Mouse (Mus musculus) midbrain, embryonic 11.5 days (tissue): ENCODE data around the gene Trabd. TPM values are rescaled to one million over a fixed set of nuclear protein-coding genes. Genes with fewer than 3 reads are reported as not detected.

Experiments used
- ATAC-seq: fragments of 200-750 bp; cut with Nextera tagmentation; 2 replicates; pipeline ENCODE4 v1.8.0; 2017; ENCODE audit warnings: moderate TSS enrichment, moderate library complexity; ENCODE audit not compliant: low FRiP score
- DNase-seq: peaks from one replicate; pipeline ENCODE4 v3.0.0; 2015; ENCODE audit warnings: low spot score; ENCODE audit errors: missing footprints
- H3K27ac ChIP-seq: fragments of 300-500 bp; sonication (generic); 2 replicates; pipeline ENCODE4 v1.5.1; 2014; ENCODE audit warnings: low read depth, low read length
- H3K27me3 ChIP-seq: fragments of 300-500 bp; sonication (generic); 2 replicates; pipeline ENCODE4 v1.6.1; 2014; ENCODE audit warnings: mild to moderate bottlenecking, low read length, moderate library complexity, mixed read lengths; ENCODE audit not compliant: control insufficient read depth, insufficient read depth
- H3K36me3 ChIP-seq: fragments of 300-500 bp; sonication (generic); 2 replicates; pipeline ENCODE4 v1.6.1; 2014; ENCODE audit warnings: mild to moderate bottlenecking, low read length, moderate library complexity, mixed read lengths; ENCODE audit not compliant: control insufficient read depth, insufficient read depth
- H3K4me1 ChIP-seq: fragments of 300-500 bp; sonication (generic); 2 replicates; pipeline ENCODE4 v1.6.1; 2014; ENCODE audit warnings: low read length; ENCODE audit not compliant: control insufficient read depth, insufficient read depth
- H3K4me2 ChIP-seq: fragments of 300-500 bp; sonication (generic); 2 replicates; pipeline ENCODE4 v1.6.1; 2014; ENCODE audit warnings: mild to moderate bottlenecking, moderate library complexity
- H3K4me3 ChIP-seq: fragments of 300-500 bp; sonication (generic); 2 replicates; pipeline ENCODE4 v1.5.1; 2014; ENCODE audit warnings: low read depth, low read length
- H3K9ac ChIP-seq: fragments of 300-500 bp; sonication (generic); 2 replicates; pipeline ENCODE4 v1.6.1; 2014; ENCODE audit warnings: low read length
- H3K9me3 ChIP-seq: fragments of 300-500 bp; sonication (generic); 2 replicates; pipeline ENCODE4 v1.6.1; 2016; ENCODE audit warnings: low read length; ENCODE audit not compliant: control insufficient read depth
- WGBS: fragments of 180-500 bp; shearing (Covaris S2); extraction: QIAGEN DNeasy Blood & Tissue Kit; methylation state at CpG from one replicate; pipeline ENCODE4 v1.1.7; 2014; 5-methylcytosine and 5-hydroxymethylcytosine counted together
- polyA plus RNA-seq: library from polyadenylated mRNA; unstranded; fragments of >200 nt; fragmentation: Nextera tagmentation; extraction: Ambion mirVana; gene quantifications from 2 replicates; pipeline ENCODE4 v1.2.1, GENCODE M21; 2014

Trabd gene
- 40.2 and 43.2 TPM in 2 replicates for polyA plus RNA-seq

DNA sequence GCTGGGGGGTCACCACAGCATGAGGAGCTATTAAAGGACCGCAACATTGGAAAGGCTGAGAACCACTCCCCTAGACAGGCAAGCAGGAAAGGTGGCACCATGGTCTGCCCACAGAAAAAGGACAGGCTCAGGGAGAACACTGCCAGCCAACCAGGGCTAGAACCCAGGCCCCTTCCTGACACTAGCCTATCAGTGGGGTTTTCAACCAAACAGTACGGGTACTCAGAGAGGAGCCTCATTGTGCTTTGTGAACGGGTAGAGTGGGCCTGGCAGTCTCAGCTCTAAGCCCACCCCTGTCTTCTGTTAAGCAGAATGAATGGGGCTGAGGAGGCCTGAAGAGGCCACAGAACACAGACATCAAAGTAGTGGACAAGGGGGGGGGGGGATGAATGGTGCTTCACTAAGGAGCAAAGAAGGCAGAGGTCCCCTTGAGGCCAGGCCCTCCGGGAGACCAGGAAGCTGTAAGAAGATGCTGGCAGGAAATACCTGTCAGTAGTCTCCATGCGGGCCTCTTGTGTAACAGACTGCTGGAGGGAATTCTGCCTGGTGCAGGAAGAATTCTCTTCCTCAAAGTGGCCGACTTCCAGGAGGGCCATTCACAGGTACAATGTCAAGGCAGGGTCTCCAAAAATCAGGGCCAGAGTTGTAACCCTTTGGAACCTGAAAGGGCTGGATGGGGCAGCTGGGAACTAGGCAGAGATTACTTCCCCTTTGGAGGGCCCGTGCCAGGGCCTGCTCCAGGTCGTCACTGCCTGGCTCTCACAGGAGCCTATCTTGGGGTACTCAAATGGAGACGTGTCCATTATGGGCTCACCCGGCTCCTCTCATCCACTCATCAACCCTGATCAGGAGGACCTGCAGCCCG, at the start of gene Trabd:
TSS of gene Trabd (plus strand) at position 512 of the 865 bp plus-strand sequence.
- peak within 1 kb of the TSS; percentile 87 for H3K4me3 ChIP-seq
- peak within 1 kb of the TSS; percentile 89 for H3K9ac ChIP-seq
- DNase-seq (no peak), ATAC-seq (no peak)
- no peaks in the 10 kb centered on the region for H3K9me3 ChIP-seq
- peaks cover 22% of the 10 kb centered on the region for H3K4me1 ChIP-seq
- H3K27me3 ChIP-seq: no peaks in the 10 kb centered on the region
- 30% methylated on average over 11 of the region's 11 CpGs for WGBS
- H3K36me3 ChIP-seq: no peaks in the 10 kb centered on the region
- H3K27ac ChIP-seq: peak within 1 kb of the TSS; percentile 73
- H3K4me2 ChIP-seq: peak within 1 kb of the TSS; percentile 80

DNA sequence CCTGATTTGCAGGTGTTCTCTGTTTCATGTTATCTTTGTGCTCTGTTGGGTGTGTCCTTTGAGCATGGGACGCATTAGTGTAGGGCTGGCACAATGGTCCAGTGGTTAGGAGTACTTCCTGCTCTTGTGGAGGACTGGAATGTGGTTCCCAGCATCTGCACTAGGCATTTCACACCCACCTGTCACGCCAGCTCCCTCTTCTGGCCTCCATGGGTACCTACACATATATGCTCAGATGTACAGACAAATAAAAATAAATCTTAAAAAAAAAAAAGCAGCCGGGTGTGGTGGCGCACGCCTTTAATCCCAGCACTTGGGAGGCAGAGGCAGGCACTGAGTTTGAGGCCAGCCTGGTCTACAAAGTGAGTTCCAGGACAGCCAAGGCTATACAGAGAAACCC, 30.5 kb upstream of the Trabd start:
- no peak overlapping the region for H3K4me3 ChIP-seq
- peaks cover 3% of the 10 kb centered on the region; the same call in 1 of the 2 replicates for H3K9me3 ChIP-seq
- H3K27me3 ChIP-seq: no peaks in the 10 kb centered on the region
- no peak overlapping the region for H3K4me2 ChIP-seq
- no peak for DNase-seq
- H3K4me1 ChIP-seq: no peaks in the 10 kb centered on the region
- H3K9ac ChIP-seq: no peak overlapping the region
- WGBS: 83% methylated on average over 5 of the region's 5 CpGs
- H3K36me3 ChIP-seq: no peaks in the 10 kb centered on the region
- ATAC-seq: no peak
- no peak overlapping the region for H3K27ac ChIP-seq

DNA sequence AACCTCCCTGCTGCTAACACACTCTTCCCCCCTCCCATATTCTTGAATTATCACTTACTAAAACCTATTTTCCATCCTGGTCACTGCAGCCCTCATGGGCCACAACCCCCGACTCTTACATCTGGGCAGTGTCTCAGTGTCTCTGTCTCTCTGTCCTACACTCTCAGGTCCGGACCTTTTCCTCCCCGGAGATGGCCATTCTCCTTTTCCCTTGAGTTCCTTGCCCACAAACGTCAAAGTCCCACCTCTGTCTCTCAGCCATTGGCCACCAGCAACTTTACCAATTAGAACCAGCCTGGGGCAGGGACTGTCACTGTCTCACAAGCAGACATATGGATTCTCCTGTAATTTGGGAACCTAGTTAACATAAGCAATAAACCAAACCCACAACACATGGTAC, 28.6 kb upstream of the Trabd start:
- Histone ChIP-seq H3K4me1 (no peaks in the 10 kb centered on the region), H3K9me3 (peaks cover 3% of the 10 kb centered on the region; the same call in 1 of the 2 replicates), H3K9ac (no peak overlapping the region), H3K27ac (no peak overlapping the region), H3K27me3 (no peaks in the 10 kb centered on the region), H3K36me3 (no peaks in the 10 kb centered on the region), H3K4me3 (no peak overlapping the region), H3K4me2 (no peak overlapping the region)
- DNase-seq: peak; percentile 8
- ATAC-seq: no peak
- 85% methylated on average over 4 of the region's 4 CpGs for WGBS

DNA sequence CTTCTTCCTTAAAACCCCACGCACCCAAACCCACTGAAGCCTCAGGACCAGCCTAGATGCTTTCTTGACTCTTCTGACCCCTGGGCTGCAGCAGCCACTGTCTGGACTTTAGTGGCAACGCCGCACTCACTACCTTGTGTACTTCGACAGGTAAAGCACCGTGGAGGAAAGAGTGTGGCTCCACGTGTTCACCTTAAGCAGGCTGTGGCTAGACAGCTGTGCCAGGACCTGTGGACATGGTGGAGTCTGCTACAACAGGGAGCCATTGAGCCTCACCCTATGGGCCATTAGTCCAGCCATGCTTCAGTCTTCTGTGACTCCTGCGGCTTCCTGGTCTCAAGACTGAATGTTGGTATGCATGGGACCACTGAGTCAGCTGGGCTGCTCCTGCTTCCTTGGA, 20.3 kb upstream of the Trabd start:
- Histone ChIP-seq H3K27ac (no peak overlapping the region), H3K4me1 (no peaks in the 10 kb centered on the region), H3K36me3 (no peaks in the 10 kb centered on the region), H3K4me3 (no peak overlapping the region), H3K4me2 (no peak overlapping the region), H3K9me3 (no peaks in the 10 kb centered on the region), H3K9ac (no peak overlapping the region), H3K27me3 (peaks cover 10% of the 10 kb centered on the region)
- WGBS: 93% methylated on average over 7 of the region's 7 CpGs
- peak; percentile 44 for DNase-seq
- ATAC-seq: no peak

GRCm38 (mm10) chr15:89058736-89059135, 16.2 kb upstream of the Trabd start:
- Histone ChIP-seq H3K9ac (no peak overlapping the region), H3K9me3 (no peaks in the 10 kb centered on the region), H3K4me1 (no peaks in the 10 kb centered on the region), H3K4me2 (peak overlapping the region; percentile 97), H3K27me3 (peaks cover 24% of the 10 kb centered on the region), H3K27ac (no peak overlapping the region), H3K4me3 (no peak overlapping the region; the same call in 1 of the 2 replicates), H3K36me3 (no peaks in the 10 kb centered on the region)
- ATAC-seq (no peak), DNase-seq (no peak)
- WGBS: 29% methylated on average over 6 of the region's 6 CpGs

- H3K9me3 ChIP-seq: no peaks in the 10 kb centered on the region
- H3K4me3 ChIP-seq: peak within 1 kb of the TSS; percentile 81
- peaks cover 24% of the 10 kb centered on the region for H3K27me3 ChIP-seq
- peak within 1 kb of the TSS; percentile 97 for H3K4me2 ChIP-seq
- H3K4me1 ChIP-seq: no peaks in the 10 kb centered on the region
- peak; percentile 43; the same call in 1 of the 2 replicates for ATAC-seq
- no peaks in the 10 kb centered on the region for H3K36me3 ChIP-seq
- DNase-seq: peak; percentile 96
- WGBS: 2% methylated on average over 50 of the region's 57 CpGs
- no peak within 1 kb of the TSS for H3K27ac ChIP-seq
- H3K9ac ChIP-seq: peak within 1 kb of the TSS; percentile 80
Measured at GRCm38 (mm10) chr15:89059161-89059931, 15.6 kb upstream of the Trabd start, which contains the start of gene Panx2. TSS of gene Panx2 (plus strand) at chr15:89059734.

DNA sequence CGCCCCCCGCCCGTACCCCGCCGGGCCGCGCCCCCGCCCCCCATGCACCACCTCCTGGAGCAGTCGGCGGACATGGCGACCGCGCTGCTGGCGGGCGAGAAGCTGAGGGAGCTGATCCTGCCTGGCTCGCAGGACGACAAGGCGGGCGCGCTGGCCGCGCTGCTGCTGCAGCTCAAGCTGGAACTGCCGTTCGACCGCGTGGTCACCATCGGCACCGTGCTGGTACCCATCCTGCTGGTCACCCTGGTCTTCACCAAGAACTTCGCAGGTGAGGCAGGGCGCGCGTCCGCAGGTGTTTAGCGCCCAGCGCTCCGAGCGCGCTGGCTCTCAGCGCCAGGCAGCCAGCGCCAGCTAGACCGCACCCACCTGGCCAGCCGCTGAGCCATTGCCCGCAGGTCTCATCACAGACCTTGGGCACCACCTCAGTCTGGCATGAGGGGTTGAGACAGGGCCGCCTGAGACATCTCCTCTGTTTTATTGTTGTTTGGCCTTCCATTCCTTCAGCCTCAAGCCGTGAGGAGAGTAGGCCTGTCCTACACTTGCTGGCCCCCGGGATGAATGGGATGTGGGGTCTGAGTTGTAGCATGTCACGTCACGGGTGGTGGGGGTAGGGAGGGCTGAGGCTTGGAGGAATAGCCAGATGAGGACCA, 14.8 kb upstream of the Trabd start:
- H3K27me3 ChIP-seq: peaks cover 24% of the 10 kb centered on the region
- peak; percentile 94 for DNase-seq
- WGBS: 2% methylated on average over 44 of the region's 48 CpGs
- H3K27ac ChIP-seq: no peak overlapping the region
- H3K4me2 ChIP-seq: peak overlapping the region; percentile 97
- H3K9me3 ChIP-seq: no peaks in the 10 kb centered on the region
- H3K36me3 ChIP-seq: no peaks in the 10 kb centered on the region
- peak; percentile 74 for ATAC-seq
- no peaks in the 10 kb centered on the region for H3K4me1 ChIP-seq
- H3K4me3 ChIP-seq: peak overlapping the region; percentile 81
- H3K9ac ChIP-seq: peak overlapping the region; percentile 80

- peaks cover 25% of the 10 kb centered on the region for H3K27me3 ChIP-seq
- no peaks in the 10 kb centered on the region for H3K4me1 ChIP-seq
- H3K4me2 ChIP-seq: peak overlapping the region; percentile 97; the same call in 1 of the 2 replicates
- WGBS: 85% methylated on average over 12 of the region's 12 CpGs
- no peaks in the 10 kb centered on the region for H3K36me3 ChIP-seq
- no peak overlapping the region for H3K27ac ChIP-seq
- ATAC-seq (no peak), DNase-seq (peak; percentile 41)
- H3K4me3 ChIP-seq: no peak overlapping the region
- no peak overlapping the region for H3K9ac ChIP-seq
- no peaks in the 10 kb centered on the region for H3K9me3 ChIP-seq
Measured at GRCm38 (mm10) chr15:89060811-89061460, 14.0 kb upstream of the Trabd start.
